Mouse (Mus musculus): ENCODE results near the gene Rras2.

Gene Rras2

DNA sequence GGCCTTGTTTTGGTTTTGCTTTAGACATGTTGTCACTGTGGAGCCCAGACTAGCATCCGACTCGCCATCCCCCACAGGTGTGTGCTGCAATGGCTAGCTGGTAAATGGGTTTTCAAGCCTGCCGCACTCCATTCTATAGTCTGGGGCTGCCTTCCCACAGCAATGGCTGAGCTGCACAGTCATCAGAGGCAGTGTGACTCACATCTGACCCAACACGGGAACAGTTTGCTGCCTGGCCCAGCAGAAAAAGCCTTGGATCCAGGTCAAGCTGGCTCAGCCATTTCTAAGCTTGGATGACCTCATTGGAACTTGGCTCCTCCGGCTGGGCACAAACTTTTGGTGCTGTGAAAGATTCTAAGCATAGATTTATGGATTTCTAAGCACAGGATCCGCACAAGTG, 88.0 kb downstream of the Rras2 start:
- CTCF ChIA-PET = no interaction called here

DNA sequence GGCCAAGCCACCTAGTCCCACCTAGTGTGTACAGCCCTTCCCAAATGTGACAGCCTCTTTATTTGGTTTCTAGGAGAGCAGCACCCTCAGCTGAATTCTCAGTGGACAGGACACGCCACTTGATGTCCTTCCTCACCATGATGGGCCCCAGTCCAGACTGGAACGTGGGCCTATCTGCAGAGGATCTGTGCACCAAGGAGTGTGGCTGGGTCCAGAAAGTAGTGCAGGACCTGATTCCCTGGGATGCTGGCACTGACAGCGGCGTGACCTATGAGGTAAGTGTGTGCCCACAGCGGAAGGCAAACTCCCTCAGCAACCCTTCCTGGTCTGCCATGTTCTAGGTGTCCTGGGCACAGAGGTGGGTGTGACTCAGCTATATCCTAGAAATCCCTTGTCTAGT, 88.8 kb downstream of the Rras2 start:
- CTCF ChIA-PET = no interaction called here

DNA sequence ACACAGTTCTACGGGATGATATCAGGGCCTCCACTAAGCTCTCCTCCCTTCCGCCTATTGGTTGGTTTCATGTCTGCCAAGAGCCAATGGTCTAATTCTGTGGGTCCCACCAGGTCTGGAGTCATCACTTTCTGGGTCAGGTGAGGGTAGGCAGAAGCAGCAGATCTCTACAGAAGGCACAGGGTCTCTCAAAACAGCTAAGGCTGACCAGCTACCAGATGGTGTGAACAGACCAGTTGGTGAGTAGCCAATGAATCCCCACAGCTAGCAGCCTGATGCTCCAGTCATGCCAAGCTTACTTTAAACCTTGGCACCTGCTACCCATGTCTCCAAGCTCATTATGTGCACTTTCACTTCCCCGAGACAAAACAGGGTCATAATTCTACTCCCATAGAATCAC, 90.2 kb downstream of the Rras2 start:
- CTCF ChIA-PET = no interaction called here

DNA sequence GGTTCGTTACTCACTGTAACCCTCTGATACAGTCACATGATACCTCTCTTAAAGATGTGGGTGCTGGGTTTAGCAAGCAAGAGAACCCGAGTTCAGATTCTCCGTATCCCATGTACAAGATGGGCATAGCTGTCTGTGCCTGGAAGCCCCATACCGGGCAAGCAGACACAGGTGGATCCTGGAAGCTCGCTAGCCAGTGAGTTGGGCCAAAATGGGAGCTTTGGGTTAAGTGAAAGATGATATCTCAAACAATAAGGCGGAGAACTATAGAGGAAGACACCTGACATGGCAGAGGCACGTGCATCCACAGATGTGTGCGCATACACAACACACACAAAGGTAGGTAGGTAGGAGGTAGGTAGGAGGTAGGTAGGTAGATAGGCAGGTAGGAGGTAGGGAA, 90.7 kb downstream of the Rras2 start:
- CTCF ChIA-PET = no interaction called here

DNA sequence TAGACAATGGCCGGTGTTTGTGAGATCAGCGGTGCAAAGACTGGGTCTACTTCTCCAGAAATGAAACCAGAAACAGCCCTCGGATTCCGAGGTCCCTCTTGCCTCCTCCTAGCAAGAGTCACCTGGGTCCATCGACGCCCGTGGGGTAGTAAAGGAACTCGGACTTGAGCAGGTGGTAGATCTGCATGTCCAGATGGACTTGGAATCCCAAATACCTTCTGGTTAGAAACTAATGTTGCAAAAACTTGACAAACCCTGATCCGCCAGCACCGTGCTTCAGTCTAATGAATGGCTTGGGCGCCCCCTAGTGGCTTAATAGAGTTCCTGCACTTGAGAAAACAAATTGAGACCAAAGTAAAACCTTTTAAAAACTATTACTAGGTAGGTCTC, 96.9 kb downstream of the Rras2 start:
- CTCF ChIA-PET = no interaction called here

DNA sequence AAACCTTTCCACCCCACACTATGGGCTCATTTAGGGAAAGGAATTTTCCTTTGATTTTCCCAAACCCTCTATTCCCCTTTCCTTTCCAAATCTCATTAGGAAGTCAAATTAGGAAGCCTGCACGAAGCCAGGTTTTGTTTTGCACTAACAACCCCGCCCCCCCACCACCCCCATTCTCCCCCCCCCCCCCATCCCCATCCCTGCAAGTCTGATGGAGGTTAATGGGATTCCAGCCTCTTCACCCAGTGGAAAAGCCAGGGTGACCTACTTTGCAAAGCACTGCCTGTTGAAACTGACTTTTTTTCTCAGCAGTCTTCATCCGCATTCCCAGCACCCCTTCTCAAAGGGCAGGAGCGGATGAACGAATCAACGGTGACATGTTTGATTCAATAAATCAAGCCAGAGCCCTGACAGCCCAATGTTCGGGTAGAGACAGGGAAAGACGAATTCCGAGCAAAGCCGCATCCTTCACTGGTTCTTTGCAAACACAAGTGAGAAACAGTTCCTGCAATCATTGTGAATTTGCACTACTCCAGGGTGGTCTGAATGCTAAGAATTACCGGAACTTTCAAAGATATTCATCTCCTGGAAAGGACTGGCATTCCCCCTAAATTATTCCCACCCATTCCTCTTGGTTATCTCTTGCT, 97.4 kb downstream of the Rras2 start:
- CTCF ChIA-PET = no interaction called here

DNA sequence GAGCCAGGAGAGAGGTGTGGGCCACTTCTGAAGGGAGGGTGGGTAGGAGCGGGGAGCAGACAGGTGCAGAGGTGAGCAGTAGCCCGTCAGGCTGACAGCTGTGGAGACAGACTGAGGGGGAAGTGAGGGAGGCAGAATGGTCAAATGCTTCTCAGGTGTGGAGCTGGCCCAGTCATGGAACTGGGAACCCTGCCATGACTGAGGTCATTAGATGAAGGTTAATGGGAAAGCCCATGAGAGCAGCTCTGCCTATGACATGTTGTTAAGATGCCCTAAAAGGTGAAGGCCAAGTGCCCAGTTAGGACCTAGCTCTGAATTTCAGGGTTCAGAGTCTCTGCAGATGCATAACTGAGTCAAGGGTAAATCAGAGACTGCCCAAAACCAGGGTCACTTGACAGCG, 98.7 kb downstream of the Rras2 start:
- CTCF ChIA-PET = interaction anchor here (0.7 to 1.0 kb wide), 2 partner anchors 404 to 585 kb away, joined by 3 to 4 read pairs; no protein-coding TSS in a partner anchor

DNA sequence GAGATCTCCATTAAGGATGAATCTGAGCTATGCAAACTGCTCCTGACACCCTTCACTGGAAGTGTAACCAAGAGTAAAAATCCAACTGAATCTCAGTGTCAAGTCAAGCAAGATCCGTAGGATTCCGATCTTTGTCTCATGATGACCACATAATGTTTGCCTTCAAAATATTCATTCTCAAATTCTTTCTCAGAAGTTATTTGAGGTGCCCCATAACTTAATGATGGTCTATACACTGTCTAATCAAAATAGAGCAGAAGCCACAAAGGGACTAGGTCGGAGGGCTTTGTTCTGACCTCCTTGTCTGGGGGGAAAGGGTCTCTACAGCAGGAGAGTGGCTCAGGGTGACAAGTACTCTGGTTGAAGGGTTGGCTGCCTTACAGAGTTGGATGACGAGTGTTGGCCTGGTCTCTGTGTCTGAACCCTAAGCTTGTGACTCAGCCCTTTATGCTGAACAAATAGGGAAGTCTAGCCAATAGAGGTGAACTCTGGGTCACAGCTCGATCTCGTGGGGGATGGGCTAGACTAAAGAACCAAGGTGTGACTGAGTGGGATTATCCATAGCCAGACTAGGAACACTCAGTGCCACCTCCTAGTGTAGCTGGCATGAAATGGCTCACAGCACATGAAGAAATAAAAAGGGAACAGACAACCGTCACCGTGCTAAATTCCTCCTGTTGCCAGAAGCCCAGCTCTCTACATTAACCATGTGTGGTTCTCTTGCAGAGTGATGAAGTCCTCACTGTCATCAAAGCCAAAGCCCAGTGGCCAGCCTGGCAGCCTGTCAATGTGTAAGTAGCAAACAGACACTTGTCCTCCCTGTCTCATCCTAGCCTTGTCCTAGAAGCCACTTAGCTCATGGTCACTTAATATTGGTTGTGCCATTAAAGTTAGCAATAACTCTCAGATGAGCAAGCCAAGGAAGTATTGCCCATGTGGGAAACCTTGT, 101.3 kb downstream of the Rras2 start:
- CTCF ChIA-PET = no interaction called here

DNA sequence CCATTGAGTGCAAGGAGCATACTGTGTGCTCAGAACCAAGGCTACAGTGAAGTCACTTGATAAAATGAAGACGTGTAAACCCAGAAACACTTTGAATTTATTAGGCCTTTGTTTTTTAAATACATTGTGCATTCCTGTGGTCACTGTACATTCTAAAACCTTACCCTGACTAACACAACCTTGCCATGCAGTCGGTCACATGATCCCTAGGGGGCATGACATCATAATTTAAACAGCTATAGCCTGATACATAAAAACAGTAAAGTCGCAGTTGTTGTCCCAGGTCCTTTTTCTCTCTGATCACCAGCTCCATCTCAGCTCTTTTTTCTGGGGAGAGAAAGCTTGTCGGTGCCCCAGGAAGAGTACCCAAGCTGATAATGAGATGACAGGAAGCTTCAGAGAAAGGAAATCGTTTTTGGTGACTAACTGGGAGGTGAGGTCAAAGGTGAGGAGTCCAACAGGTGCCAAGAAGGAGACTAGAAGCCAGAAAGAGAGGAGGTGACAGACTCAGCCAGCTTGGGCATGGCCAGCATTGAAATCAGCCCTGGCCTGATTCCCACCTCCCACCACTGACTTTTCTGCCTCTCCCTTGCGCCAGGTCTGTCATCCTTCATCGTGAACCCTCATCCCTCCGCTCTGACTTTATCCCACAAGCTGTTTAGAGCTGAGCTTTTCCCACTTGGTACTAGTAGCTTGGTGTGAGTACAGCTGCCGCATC, 105.7 kb downstream of the Rras2 start:
- CTCF ChIA-PET = no interaction called here

DNA sequence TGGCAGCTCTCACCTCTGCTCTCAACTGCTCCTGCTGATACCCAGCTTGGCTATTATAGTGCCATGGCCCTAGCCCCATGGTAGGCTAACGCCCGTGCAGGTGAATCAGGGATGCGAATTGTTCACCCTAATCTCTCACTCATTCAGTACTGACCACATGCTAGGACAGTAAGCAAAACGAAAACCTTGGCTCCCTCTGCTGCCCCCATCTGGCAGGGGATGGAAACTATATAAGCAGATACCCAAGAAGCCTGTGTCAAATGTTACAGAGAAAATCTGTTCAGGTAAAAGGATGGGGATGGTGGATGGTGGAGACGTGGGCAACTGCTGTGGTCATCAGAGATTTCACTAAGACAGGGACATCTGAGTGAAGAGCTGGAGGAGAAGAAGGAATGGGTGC, 110.0 kb downstream of the Rras2 start:
- CTCF ChIA-PET = interaction anchor here (0.8 kb wide), 1 partner anchor 1075 kb away, joined by 3 read pairs; no protein-coding TSS in a partner anchor

DNA sequence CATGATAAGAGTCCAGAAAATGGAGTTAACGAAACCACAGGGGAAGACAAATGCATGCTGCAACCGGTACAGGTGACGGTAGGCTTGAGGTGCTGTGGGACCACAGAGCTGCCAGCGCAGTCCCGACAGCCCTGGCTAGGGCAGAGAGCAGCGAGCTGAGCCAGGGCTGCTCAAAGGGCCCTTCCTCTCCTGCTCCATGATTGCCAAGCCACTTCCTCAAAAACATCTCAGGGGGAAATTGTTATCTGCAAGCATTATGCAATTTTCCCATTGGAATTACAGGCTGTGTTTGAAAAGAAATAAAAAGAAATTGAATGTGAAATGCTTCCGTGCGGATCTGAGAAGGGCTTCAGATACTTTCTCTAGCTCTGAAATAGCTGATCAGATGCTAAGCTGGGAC, 111.1 kb downstream of the Rras2 start:
- CTCF ChIA-PET = no interaction called here

DNA sequence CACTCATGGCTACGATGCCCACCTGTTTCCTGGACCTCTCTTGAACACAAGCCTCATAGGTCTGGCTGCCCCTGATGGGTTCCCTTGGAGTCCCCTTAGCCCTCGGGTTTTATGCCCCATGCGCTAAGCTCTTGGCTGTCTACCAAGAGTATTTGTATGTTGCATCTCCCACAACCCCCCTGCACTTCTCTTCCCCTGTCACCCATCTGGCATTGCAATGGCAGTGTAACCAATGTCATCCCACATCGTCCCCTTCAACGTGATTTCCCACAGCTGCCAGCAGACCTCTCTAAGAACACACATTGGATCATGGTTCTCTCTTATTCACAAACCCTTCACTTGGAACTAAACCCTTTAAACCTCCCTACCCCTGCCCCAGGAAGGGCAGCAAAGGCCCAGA, 112.1 kb downstream of the Rras2 start:
- CTCF ChIA-PET = no interaction called here

DNA sequence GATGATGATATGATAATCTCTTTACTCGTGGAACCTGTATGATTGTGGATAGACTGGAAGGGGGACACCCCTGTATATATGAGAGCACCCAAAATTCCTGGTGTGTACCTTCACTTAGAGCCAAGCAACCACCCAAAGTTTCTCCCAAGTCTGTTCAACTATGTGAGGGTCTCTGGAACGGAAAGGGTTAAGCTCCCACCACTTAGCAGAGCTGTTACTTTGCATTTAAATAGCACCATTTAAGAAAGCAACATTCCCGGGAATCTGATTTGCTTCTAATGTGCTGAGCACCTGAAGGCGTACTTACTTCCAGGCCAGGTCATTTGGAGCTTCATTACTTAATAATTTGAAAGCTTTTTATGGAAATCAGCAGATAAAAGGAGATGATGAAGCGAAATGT, 113.4 kb downstream of the Rras2 start:
- CTCF ChIA-PET = no interaction called here

DNA sequence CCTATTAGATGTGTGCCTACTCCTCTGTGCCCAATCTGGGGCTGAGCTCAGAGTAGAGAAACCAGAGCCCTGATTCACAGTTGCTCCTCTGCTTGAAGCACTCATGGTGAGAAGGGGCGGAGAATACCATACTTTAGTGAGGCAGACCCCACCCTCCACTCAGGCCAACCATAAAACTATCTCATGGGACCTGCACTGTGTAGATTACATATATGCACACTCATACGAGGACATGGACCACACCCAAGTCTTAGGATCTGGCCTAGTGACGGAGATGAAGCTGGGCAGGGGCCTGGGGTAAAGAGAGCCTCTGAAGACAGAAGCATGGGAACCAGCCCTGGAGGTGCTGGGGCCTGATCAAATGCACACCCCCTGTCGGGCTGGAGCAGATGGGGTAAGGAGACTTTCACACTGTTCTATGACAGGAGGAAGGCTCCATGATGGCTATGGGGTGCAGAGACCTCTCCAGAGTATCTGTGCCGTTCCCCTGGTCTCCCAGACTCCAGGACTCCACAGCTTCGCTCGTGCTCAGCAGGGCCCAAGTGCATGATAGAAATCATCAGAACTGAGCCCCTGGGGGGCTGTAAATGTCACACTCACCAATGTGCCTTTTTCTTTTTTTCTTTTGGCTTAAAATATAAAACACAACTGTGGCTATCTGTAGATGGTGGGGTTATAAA, 119.8 kb downstream of the Rras2 start:
- CTCF ChIA-PET = interaction anchor here (0.8 kb wide), 1 partner anchor 93 kb away, joined by 3 read pairs; no protein-coding TSS in a partner anchor
